Mouse (Mus musculus) bone marrow, adult 2 months (tissue): ENCODE data around the gene Atf2.

Source experiments
- CTCF ChIP-seq: fragments of 200-500 bp; IDR thresholded peaks from 2 replicates; pipeline ENCODE4 v1.5.1; 2011; ENCODE audit warnings: low read length, control low read depth; ENCODE audit not compliant: control insufficient read depth, insufficient read depth
- POLR2A ChIP-seq: fragments of 200-500 bp; IDR thresholded peaks from 2 replicates; pipeline ENCODE4 v1.6.1; 2011; ENCODE audit warnings: low read depth, mild to moderate bottlenecking, control low read depth, low read length, borderline replicate concordance; ENCODE audit not compliant: control insufficient read depth

GRCm38 (mm10) chr2:73919642-73920041 lies 27.2 kb upstream of the Atf2 start:
- TF ChIP-seq CTCF (no peak), POLR2A (no peak)
